Mouse (Mus musculus) cerebellum, adult 18-20 months (tissue): ENCODE data around the gene Dysf.

Experiments
- DNase-seq, 2 experiments: peaks; one replicate each; pipeline ENCODE4 v3.0.0; 2021

Gene Dysf

GRCm38 (mm10) chr6:84178776-84179405 is 170.5 kb downstream of the Dysf start:
- DNase-seq: peak; percentile 5 to 10

GRCm38 (mm10) chr6:84181452-84181851 is 173.1 kb downstream of the Dysf start:
- DNase-seq: no peak

GRCm38 (mm10) chr6:84191656-84192250 is 183.4 kb downstream of the Dysf start:
- no peak for DNase-seq

DNA sequence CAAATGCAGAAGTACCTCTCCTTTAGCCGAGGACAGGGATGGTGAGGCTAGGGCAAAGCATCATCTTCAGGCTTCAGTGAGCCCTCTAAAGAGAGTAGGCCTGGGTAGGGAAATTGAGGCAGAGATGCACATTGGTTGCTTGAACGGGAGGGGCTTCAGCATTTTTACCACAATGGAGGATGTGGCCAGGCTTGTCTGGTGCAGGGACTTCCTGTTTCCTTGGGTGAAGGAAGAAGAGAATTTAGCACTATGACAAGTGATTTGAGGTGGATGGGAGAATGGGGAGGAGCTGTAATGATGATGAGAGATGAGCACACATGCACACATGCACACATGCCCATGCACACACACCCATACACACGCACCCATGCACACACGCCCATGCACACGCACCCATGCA is 188.1 kb downstream of the Dysf start:
- no peak for DNase-seq

- DNase-seq: no peak
Measured at GRCm38 (mm10) chr6:84197811-84198213, 189.4 kb downstream of the Dysf start.

DNA sequence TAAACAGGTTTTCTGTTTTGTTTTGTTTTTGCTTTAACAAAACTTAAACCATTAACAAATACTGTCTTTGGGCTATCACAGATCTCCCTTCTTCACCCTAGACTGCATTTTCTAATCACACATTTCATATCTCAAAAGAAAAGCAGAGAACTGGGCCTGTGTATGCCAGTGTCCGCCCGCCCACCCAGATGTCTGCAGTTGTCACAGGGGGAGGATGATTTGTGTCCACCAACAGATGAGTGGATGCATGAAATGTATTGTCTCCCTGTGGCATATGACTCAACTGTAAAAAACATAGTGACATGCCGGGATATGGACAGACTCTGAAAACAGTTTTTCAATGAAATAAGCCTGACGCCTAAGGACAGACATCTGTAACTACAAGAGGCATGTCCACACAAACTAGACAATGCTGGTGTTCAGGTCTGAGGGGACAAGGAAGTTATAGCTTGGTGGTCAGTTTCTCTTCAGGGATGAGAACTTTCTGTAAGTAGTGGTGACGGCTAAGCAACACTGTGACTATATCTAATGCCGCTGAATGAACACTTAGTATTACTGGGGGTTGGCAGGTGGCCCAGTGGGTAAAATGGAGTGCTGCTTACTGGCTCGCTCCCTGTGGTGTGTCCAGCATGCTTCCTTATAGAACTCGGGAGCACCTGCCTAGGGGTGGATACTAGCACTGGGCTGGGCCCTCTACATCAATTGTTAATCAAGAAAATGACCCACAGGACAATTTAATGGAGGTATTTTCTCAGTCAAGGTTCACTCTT is 193.5 kb downstream of the Dysf start:
- no peak for DNase-seq

- DNase-seq: no peak
Measured at GRCm38 (mm10) chr6:84205611-84206010, 197.2 kb downstream of the Dysf start.

- DNase-seq: no peak
Measured at GRCm38 (mm10) chr6:84208589-84208988, 200.2 kb downstream of the Dysf start.

DNA sequence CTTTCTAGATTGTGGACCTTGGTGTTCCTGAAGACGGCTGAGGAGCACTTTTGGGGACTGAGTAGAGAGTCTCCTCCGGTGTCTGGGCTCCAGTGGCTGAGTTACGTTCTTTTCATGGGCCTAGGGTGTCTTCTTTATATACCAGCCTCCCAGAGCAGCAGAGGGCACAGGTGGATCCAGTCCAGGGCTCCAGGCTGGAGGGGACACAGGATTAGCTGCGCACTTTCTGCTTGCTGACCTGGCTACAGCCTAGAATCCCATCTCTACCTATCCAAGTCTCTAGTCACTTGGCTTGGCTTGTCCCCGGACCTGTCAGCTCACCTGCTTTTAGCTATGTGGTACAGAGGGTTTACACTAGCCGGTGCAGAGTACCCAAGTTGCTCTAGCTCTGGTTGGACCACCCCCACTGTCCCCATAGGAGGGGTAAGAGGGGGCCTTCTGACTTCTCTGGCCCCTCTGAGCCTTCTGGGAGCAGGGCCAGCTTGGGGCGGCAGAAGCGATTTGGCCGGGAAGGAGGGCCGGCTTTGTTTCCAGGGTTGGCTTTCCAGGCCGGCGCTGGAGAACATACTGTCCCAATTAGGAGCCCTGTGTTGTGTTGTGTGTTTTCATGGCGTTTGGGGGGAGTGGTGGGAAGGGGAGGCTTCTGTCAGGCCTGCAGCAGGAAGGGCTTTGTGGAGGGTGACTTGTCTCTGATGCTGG is 201.5 kb downstream of the Dysf start:
- DNase-seq: peak in 1 of 2 experiments; percentile 18

DNA sequence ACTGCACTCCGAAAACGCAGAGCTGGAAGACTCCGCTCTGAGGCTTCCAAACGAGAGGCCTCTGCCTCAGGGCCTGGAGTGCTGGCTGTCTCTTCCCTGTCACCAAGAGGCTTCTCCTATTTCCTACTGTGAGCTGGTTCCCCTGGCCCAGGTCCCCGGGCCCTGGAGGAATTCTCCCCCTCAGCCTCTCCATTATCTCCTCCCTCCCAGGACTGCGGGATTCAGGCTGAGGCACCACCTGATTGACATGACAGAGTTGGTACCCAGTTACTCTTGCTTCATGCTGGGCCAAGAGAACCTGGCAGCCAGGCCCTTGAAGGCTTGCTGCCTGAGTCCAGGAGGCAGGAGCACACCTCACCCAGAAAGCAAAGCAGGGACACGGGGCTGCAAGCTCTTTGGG is 203.1 kb downstream of the Dysf start:
- no peak for DNase-seq

GRCm38 (mm10) chr6:84213101-84213500 is 204.7 kb downstream of the Dysf start:
- DNase-seq: no peak

- DNase-seq: no peak
Measured at GRCm38 (mm10) chr6:84217216-84217933, 209.0 kb downstream of the Dysf start.

GRCm38 (mm10) chr6:84219119-84219518 is 210.7 kb downstream of the Dysf start:
- DNase-seq: no peak

DNA sequence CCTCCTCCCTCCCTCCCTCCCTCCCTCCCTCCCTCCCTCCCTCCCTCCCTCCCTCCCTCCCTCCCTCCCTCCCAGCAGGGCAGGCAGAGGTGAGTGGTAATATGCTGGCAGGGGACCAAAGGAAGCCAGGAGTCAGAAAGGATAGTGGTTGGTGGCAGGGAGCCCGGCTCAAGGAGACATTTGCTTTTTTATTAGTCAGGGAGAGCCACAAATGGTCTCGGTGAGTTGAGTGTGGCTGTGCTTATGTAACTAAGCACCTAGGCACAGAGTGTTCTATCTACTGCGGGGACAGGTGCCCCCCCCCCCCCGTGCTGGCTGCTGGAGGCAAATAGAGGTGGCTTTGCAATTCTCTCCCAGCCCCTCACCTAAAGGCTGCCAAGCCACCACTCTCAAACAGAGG is 216.5 kb downstream of the Dysf start:
- peak; percentile 49 to 62 for DNase-seq

- DNase-seq: peak; percentile 80 to 83
Measured at GRCm38 (mm10) chr6:84225587-84225986, 217.2 kb downstream of the Dysf start.

- DNase-seq: no peak
Measured at GRCm38 (mm10) chr6:84228196-84228595, 219.8 kb downstream of the Dysf start.

- no peak for DNase-seq
Measured at GRCm38 (mm10) chr6:84228786-84229185, 220.4 kb downstream of the Dysf start.

DNA sequence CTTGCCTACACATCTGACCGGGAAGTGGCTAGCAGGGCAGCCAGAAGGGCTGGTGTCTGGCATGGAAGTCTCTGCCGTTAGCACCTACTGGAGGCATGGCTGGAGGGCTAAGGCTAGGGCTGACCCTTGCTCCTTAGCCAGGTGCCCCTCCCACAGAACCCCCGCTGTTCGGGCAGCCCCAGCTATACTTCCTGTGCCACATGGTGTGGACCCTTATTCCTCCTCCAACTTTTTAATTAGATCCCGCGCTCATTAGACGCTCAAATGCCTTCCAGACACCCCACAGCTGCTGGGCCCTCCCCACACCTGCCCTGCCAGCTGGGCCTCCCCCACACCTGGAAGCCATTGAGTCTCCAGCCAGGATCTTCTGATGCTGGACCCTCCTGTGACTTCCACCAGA is 221.3 kb downstream of the Dysf start:
- DNase-seq: no peak

GRCm38 (mm10) chr6:84231108-84231507 is 222.7 kb downstream of the Dysf start:
- DNase-seq: peak in 1 of 2 experiments; percentile 8

DNA sequence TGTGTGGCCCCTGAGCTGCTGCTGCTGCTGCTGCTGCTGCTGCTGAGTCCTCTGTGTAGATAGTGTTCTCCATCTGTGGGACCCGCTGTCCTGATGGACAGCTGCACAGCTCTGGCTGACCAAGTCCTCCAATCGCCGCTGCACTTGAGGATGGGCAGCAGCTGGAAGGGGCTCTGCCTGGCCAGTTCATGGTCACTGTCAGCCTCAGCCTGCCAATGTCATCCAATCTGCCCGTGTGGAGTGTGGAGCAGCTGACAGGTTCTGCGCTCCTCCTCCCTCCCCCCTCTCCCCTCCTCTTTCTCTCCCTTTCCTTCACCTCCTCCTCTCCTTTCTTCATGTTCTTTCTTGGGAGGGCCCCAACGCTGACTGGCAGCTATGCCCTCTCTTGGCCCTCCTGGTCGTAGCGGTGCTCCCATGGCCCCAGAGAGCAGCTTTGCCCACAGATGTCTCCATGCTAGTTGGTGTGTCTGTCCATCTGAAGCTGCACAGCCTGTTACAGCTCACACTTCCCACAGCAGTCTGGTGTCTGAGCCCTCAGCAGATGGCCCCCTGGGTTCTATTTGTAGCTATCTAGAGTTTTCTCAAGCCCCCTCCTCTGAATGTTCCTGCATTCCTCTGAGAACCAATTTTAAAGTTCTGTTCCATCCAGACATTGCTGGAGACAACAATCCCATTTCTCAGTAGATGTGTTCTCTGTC is 223.8 kb downstream of the Dysf start:
- DNase-seq: no peak

GRCm38 (mm10) chr6:84233783-84234182 is 225.4 kb downstream of the Dysf start:
- DNase-seq: no peak

GRCm38 (mm10) chr6:84235365-84235764 is 227.0 kb downstream of the Dysf start:
- DNase-seq: no peak
